Mouse (Mus musculus): ENCODE data around the gene Traf7. TPM values are rescaled to one million over a fixed set of nuclear protein-coding genes. Genes with fewer than 3 reads are reported as not detected.

The Traf7 gene
- total RNA-seq, 2 experiments from 2014 or later, result 33.2 to 36.7 TPM

DNA sequence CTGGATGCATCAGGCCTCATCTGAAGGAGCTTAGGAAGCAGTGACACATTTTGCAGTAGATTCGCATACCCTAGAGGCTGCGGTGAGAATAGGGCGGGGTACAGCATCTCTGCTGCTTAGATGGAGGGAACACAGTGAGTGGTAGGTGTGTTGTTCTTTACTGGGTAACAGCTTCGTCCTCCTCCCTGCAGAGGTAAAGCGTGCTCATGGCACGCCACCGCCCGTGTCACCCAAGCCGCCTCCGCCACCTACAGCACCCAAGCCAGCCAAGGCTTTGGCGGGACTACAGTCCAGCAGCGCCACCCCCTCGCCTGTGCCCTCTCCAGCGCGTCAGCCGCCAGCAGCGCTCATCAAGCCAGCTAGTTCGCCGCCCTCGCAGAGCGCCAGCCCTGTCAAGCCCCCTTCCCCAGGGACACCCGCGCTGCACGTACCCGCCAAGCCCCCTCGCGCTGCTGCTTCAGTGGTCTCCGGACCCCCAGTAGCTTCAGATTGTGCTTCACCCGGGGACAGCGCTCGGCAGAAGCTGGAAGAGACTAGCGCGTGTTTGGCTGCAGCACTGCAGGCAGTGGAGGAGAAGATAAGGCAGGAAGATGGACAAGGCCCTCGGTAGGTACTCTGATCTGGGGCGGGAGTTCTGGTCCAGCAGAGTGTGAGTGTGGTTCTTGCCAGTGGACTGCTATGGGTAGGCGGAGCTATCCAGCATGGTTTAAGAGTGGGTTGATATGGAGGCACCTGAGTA, 21.2 kb downstream of the Traf7 start:
- DNase-seq, result peak; percentile 41

DNA sequence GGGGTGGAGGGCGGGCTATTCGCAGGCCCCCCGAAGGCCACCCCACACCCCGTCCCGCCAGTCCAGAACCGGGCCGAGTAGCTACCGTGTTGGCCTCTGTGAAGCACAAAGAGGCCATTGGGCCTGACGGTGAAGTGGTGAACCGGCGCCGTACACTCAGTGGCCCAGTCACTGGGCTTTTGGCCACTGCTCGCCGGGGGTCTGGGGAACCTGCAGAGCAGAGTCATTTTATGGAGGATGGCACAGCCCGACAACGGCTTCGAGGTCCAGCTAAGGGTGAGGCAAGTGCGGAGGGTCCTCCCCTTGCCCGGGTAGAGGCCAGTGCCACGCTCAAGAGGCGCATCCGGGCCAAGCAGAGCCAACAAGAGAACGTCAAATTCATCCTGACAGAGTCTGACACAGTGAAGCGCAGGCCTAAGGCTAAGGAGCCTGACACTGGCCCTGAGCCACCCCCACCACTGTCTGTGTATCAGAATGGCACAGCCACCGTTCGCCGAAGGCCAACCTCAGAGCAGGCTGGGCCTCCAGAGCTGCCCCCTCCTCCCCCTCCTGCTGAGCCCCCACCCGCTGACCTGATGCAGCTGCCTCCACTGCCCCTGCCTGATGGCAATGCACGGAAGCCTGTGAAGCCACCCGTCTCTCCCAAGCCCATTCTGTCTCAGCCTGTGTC, 22.3 kb downstream of the Traf7 start:
- DNase-seq, result no peak

DNA sequence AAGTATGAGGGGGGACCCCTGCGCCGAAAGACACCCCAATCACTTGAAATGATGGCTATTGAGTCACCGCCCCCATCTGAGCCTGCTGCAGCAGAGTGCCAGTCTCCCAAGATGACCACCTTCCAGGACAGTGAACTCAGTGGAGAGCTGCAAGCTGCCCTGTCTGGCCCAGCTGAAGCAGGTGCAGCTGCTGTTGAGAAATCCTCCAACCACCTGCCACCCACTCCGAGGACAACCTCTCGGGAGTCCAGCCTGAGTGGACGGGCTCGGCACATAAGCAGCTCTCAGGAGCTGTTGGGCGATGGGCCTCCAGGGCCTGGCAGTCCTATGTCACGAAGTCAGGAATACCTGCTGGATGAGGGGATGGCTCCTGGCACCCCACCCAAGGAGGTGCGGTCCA, 23.7 kb downstream of the Traf7 start:
- DNase-seq, result no peak

DNA sequence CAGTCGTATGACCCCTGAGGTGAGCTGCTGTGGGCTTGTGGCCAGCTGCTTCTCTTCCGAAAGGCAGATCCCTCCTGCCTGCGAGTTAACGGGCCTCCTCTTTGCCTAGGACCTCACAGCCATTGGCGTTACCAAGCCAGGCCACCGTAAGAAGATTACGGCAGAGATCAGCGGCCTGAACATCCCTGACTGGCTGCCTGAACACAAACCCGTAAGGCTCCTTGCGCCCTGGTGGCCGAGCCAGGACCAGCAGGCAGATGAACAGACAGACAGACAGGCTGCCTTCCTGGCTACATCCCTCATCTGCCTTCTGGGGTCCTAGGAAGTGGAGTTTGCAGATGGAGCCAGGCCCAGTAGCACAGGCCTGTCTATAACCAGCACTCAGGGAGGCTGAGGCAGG, 25.5 kb downstream of the Traf7 start:
- DNase-seq, result no peak

DNA sequence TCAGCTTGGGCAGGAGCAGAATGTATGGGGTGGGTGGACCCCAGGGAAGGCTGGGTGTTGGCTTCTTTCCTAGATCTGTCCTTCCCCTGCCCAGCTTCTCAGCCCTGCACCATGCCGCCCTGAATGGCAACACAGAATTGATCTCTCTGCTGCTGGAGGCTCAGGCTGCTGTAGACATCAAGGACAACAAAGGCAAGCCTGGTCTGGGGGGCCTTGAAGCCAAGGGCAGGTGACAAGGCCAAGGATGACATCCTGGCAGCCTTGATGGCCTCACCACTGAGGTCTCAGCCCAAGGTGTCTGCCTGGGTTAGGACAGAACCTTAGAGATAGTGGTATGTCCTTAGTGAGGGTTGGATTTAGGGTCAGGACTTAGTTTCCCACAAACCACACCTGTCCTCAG, 31.7 kb downstream of the Traf7 start:
- no peak for DNase-seq

DNA sequence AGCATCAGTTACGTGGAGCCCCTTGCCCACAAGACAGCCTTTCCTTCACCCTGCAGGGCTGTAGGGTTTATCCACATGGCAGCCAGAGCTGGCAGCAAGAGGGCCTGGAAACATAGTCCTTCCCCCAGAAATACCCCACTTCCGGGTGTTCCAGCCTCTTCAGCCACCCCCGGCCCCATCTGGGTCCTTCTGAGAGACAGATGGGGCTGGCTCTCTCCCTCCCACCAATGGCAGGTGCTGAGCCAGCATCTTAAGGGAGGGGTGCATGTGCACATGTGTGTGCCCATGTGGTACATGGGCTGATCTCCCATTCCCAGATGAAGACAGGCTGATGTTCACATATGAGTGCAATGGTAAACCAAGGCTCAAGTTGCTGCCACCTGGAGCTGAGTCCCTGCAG, 32.3 kb downstream of the Traf7 start:
- no peak for DNase-seq

DNA sequence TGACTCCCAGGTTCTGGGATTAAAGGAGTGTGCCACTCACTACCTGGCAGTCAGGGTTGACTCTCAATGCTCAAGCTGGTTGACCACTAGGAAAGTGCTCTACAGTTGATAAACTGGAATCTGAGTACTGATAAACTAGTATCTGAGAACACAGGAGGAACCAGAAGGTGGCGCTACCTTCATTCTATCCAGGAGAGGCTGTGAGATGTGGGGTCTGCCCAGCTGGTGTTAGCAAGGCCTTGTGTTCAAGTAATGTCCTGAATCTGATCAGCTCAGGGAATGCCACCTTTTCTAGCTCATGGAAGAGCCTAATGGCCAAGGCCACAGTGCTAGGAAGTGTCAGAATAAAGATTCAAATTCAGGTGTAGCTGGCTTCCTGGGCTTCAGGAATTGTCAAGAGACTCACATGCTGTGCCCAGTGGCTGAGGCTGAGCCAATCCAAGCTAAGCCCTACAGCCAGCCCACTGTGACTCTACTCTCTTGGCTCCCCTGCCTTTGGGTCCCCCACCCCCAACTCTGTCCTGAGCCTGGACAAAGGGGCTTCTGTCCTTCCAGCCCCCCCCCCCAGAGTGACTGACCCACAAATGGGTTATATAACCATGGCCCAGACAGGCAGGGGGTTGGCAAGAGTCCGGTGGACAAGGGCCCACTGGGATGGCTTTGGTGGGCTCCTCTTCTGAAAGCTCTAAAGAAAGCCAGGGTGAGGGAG, 33.0 kb downstream of the Traf7 start:
- DNase-seq, result no peak

DNA sequence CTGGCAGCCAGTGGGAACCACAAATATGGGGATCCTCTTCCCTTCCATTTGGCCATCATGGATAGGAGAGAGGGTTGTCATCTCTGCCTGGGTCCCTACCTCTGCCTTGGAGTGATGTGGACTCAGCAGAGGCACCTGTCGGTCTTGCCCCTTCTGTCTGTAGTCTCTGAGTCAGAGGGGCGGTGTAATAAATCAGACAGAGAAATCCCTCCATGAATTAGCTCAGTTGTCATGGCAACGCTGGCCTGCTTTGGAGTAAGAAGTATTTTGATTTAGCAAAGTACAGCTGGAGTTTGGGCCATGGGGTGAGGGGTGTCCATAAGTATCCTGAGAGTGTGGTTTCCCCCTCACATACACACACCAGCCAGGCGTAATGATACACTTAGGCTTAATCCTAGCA, 37.3 kb downstream of the Traf7 start:
- no peak for DNase-seq

DNA sequence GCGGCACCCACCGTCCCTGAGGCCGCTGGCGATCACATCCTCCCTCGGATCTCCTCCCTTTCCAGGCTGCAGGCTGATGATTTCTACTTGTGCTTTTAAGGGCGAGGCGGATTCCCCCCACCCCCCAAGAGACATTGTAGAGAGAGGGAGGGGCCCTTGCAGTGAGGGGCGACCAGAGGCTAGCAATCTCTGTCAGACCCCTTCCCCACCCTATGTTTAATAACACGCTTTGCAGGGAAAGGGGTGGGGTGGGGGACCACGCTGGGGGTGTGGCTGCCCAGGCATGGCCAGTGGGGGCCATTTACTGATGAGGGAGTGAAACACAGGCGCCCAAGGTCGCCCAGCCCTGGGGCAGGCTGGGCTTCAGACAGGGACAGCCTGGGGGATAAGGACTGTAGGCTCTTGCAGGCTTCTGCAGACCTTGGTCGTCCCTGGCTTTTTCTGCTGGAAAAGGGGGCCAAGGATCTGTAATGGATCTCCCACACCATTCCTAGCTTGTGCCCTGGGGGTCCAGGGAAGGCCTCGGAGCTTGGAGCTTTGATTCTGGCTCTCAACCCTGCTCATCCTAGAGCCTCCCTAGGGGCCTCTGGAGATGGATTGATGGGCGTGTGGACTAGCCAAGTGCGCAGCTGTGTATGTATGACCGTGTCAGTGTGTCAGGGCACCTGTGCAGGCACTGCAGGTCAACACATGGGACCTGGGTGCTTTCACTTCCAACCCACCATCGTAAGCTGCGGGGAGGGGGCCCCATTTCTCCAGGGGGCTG, 38.3 kb downstream of the Traf7 start:
- no peak for DNase-seq

DNA sequence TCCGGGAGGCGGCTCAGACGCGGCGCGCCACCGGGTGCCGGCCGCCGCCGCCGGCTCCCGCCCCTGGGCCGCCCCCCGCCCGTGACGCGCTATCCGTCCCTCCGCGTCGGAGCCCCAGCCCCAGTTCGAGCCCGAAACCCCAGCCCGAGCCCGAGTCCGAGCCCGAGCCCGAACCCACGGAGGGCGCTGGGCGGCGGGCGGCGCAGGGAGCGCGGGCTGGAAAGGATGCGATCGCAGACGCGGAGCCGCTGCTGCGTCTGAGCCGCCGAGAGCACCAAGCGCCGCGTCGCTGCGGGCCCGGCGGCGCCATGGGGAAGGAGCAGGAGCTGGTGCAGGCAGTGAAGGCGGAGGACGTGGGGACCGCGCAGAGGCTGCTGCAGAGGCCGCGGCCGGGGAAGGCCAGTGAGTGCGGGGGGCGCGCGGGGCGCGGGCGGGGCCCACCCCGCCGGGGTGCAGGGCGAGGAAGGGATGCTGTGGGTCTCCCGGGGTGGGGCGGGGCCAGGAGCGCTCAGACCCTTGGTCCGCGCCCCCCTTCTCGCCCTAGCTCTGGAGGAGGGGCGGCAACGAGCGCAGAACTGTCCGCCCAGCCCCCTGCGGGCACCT, 39.0 kb downstream of the Traf7 start:
- DNase-seq, result no peak

DNA sequence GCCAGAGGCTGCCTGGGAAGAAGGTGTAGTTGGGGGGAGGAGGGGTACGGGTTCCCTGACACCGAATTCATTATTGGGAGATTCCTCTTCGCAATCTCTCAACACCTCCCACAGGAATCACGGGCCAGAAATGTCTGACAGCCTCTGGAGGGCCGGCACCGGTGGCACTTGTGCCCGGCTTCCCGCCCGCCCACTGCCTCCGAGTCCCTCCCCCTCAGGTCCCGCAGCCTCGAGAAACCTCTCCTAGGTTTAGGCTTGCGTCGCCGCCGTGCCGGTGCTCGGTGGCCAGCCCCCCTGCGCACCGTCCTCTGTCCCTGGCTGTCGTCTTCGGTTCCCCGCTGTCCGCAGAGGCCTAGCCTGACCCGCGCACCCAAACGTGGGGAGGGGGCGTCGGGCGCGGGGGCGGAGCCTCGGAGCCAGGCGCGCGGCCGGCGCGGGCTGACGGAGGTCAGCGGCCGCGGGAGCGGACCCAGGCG, 39.5 kb downstream of the Traf7 start, which contains the start of gene Caskin1:
TSS of gene Caskin1 (plus strand) at position 416 of the 476 bp plus-strand sequence.
- DNase-seq, result no peak

DNA sequence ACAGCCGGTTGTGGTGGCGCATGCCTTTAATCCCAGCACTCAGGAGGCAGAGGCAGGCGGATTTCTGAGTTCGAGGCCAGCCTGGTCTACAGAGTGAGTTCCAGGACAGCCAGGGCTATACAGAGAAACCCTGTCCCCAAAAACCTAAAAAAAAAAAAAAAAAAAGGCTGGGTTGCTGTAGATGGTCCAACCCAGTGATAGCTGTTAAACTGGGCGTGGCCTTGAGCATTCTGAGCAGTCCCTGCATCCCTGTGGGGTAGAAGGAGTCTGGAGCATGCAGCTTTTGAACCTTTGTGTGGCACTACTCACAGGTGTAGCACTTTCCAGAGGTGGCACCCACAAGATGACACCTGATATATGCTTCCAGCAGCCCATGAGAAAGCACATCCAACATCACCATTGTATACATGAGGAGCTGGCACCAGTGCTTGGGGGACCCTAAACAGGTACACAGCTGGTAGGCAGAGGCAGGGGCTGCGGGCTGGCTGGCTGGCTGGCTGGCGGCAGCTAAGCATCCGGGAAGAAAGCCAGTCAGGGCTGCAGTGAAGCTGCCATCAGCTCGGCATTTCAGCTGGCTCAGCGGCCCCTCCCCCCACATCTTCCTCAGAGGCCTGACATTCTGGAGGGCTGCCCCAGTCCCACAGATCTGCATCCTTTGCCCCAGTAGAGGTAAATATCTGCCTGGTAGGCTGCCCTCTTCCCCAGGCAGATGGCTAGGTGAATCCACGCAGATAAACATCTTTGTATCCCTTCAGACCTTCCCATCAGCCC, 42.5 kb downstream of the Traf7 start:
- DNase-seq, result no peak

DNA sequence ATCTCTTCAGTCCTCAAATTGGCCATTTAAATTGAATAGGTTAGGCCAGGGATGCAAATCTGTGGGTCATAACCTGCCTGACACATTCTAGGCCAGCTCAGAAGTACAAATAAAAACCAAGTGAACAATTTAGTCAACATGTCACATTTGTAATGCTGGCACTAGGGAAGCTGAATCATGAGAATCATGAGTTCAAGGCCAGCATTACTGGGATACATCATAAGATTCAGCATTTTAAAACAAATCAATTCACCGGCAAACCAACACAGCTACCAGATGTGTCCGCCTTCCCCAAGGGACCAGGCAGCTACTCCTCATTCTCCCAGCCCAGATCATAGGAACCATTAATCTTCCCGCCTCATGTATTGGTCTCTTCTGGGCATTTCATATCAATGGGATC, 44.2 kb downstream of the Traf7 start:
- no peak for DNase-seq

DNA sequence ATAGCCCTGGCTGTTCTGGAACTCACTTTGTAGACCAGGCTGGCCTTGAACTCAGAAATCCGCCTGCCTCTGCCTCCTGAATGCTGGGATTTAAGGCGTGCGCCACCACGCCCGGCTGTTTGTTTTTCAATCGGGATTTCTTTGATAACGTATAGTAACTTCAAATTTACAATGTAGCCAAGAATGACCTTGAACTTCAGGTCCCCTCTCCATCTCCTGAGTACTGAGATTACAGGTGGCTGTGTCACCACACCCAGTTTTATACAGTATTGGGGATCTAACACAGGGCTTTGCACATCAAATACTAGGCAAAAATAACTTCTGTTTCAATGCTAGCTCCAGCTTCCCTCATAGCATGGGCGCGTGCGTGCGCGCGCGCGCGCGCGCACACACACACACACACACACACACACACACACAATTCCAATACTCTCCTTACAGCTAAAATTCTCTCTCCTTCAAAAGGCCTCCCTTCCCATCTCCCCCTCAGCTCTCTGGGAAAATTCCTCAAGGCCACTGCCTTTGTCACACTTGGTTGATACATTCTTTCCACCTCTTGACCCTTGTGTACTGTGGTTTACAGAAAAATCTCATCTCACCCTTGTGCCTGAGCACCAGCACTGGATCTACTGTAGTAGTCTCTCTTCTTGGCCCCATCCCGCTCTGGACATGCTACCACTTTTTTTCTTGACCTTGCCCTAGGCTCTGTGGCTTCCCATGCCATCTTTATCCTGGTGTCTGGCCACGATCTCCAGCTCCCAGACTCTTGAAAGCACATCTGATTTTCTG, 46.5 kb downstream of the Traf7 start:
- no peak for DNase-seq

DNA sequence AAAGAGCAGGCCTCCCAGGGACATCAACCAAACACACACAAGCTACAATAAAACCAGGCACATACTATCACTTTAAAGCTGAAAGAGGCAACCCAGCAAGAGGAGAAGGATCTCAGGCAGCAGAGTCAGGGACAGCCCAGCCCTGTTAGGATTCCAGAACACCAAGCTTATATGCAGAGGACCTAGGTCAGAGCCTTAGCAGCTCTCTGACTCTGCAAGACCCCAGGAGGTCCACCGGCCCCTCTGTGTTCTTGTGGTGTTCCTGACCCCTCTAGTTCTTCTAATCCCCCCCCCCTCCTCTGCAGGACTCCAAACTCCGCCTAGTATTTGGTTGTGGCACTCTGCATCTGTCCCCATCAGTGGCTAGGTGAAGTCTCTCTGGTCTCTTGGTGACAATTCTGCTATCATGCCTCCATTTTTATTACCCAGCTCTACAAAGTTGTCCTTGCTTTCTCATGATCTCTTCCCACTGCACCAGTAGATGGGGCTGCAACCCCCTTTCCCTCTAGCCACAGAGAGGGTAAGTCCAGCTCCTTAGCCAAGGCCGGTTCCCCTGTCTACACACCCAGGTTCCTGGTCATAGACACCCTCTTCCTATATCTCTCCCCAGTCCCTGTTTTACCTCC, 47.4 kb downstream of the Traf7 start:
- DNase-seq, result no peak

DNA sequence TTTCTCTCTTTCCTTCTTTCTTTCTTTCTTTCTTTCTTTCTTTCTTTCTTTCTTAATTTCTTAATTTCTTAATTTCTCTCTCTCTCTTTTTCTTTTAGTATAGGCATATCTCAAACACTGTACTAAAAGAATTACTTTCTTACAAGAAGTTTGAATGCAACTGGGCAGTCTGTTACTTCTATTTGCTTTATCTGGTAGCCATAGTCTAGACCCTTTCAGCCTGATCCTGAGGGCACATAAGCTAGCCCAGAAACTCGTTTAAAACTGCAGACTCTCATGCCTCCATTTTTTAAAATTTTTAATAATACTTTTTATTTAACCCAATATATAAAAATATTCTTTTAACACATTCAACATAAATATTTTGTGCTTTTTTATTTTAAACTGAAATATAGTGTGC, 48.3 kb downstream of the Traf7 start:
- DNase-seq, result no peak

DNA sequence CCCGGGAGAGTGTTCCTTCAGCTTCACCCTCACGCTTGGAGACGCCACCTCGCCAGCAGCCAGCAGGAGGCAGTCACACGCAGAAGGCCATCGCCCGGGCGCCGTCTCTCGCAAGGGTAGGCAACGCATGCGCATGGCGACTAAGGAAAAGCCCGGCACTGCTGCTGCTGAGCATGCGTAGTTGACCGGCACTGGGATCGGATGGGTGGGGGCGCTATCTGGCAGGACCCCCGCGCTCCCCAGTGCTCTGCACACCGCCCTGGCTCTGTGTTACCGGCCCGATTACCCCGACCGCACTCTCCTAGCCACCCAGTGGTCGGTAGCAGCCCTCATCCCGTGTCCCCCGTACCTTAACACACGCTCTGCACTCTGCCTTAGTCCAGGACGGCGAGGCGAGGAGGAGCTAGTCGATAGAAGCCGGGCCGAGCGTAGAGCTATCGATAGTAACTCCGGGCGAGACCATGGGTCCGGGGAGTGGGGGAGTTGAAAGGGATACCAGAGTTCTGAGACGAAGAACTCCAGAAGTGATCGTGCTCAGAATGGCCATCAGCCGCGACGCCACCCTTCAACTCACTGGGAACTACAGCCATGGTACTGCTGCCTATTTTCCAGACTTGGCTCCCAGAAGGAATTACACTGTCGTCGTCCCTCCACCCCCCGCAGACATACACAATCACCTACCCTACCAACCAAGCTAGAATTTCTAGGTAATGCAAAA, 48.9 kb downstream of the Traf7 start, which contains the start of gene Mlst8:
TSS of gene Mlst8 (minus strand) at position 416 of the 718 bp plus-strand sequence.
- DNase-seq, result peak; percentile 94

DNA sequence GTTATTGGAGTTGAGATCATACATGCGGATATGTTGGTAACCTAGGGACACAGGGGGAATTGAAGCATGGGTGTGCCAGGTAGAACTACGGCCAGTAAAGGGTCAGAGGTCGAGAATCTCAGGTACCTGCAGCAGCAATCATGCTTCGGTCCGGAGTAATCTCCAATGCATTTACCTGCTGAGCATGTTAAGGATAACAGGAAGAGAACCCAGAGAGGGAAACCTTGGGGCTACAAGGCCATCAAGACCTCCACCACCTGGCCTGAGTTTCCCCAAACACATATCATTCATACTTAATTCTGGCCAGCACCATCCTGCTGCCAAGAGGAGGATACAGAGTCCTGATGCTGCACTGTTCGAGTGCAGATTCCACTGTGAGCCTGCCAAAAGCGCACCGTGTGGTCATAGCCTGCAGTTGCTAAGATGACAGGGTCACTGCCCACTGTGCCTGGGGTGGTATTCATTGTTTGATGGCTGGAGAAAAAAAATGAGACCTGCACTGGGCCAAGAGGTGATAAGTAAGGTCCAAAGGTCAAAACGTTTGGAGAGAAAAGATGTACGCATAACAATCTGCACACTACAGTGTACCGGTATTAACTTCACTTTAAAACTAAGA, 49.6 kb downstream of the Traf7 start:
- DNase-seq, result no peak
